Mouse (Mus musculus): ENCODE measurements at regions not wholly inside any gene's neighbourhood (a gene's known extent, or its start where the extent isn't known, plus 50 kb on each side); places are given as distances from the start of the nearest gene placed in this dataset.

DNA sequence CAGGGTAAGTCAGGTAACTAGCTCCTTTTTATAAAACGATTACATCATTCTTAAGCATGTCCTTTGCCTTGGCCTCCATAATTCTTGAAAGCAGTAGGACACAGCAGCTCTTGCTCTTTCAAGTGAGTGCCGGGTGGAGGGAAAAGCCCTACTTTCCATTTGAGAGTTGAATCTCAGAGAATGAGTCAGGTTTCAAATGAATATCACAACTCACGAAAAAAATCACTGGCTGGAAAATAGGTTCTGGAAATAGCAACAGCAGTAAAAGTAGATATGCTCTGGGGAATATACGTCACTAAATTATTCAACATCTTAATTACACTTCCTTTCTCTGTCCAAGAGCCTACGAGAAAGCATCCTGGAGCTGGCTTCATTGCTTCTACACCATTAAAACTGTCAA, 250.5 kb downstream of the Kcnc2 start:
- DNase-seq (ENCODE audit: low spot score in 2 of 2), result no peak
- no peak for TF ChIP-seq CTCF (conservative IDR thresholded peaks at IDR 0.05)
- no peak overlapping the region for H3K4me3 ChIP-seq
- no peak overlapping the region for H3K27ac ChIP-seq

DNA sequence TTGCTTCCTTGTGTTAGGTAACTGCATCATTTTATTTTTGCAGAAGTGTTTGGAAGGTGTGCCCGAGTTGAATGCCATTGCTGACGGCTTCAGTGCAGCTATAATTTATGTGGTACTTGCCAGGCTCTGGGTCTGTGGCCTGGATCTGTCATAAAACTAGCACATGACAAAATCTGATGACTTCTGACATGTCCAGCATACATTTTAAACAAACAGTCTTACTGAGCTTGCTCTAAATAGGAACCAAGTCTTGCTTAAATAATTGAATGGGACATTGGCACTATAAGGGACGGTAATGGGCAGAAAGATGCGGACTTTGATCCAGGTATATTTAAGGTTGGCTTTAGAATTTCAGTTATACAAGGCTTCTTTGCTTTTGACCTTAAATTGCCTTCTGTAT, 272.1 kb downstream of the Kcnc2 start:
- no peak overlapping the region for H3K4me3 ChIP-seq
- H3K27ac ChIP-seq, result no peak overlapping the region
- DNase-seq (ENCODE audit: low spot score in 2 of 2), result no peak
- TF ChIP-seq CTCF (conservative IDR thresholded peaks at IDR 0.05), result no peak

DNA sequence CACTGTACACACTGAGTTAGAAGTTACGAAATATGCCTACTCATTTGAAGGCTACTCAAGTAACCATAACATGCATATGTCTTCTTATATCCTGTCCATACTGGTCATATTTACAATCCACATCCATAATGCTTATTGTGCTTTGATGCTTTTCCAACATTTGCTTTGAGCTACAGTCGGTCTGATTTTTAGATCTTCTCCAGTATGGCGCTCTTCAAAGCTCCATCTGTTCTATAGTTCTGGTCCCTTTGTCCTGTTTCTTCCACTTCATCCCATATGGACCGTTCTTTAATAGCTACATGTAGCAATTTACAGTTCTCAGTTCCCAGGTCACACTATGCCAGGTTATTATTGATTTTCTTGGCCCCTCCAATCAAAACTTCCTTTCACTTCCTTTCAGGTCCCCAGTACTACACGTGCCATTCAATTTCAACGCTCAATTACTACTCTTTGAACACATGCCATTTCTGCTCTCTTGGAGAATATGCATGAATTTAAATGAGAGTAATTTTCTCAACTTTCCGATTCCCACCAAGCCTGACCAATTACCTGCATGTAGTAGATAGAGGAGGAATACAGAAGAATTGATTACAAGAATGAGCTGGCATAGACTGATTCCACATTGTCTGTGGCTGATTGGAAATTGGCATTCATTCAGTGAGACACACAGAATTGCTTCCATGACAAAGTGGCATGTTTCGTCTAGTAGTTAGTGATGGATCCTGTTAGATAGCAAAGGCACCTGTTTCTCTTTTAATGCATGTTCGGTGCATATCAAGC, 301.0 kb downstream of the Kcnc2 start:
- Histone ChIP-seq H3K27ac (no peak overlapping the region), H3K4me3 (no peak overlapping the region)
- no peak for TF ChIP-seq CTCF (conservative IDR thresholded peaks at IDR 0.05)
- peak in 1 of 2 experiments; percentile 2 for DNase-seq (ENCODE audit: low spot score in 2 of 2)

DNA sequence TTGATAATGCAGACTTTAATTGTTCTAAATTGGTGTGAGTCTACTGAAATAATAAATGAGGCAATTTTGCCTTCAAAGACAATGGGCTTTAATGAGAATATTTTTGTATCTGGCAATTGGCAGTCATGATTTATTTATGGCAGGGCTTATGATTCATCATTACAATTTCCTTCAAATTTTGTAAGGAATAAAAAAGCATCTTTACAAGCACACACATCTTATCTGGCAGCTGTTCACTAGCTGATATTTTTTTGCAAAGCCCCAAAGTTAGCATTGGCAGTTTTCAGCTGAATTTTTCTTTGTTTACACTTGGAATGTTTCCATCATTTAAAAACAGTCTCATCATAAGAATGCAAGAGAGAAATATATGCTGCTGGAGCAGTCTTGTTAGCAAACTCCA, 301.6 kb downstream of the Kcnc2 start:
- peak in 1 of 2 experiments; percentile 44 for DNase-seq (ENCODE audit: low spot score in 2 of 2)
- no peak for TF ChIP-seq CTCF (conservative IDR thresholded peaks at IDR 0.05)
- Histone ChIP-seq H3K27ac (no peak overlapping the region), H3K4me3 (no peak overlapping the region)

DNA sequence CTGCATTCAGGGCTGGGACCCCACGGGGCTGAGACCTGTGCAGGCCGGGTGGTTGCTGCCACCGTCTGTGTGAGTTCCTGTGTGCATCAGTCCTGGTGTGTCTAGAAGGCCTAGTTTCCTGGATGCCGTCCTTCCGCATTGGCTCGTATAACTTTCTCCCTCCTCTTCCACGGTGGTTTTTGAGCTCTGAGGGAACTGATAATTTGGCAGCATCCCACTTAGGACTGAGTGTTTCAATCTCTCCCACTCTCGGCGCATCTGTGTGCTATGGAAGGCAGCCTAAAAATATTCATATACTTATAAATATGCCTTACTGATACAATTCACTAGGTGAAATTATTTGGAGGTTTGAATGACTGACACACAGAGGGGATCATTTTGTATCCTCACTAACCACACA, 314.0 kb downstream of the Kcnc2 start:
- TF ChIP-seq CTCF (conservative IDR thresholded peaks at IDR 0.05), result no peak
- DNase-seq (ENCODE audit: low spot score in 2 of 2), result peak in 1 of 2 experiments; percentile 5
- Histone ChIP-seq H3K4me3 (no peak overlapping the region), H3K27ac (no peak overlapping the region)

DNA sequence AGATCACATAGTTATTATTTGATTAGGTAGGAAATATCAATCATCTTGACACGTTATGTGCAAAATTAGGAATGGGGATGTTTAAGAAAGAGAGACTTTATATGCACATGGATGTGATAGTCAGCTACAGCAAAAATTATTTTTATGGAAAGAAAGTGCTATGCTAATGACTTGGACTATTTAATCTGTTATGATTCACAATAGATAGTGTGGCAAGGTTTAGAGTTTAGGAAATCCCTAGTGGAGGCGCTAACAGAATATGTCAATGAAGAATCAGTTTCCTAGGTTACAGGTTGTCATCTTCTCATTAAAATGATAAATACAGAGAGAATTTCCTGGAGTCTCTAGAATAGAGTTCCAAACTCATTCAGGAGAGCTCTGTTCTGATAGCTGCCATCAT, 323.4 kb downstream of the Kcnc2 start:
- no peak for DNase-seq (ENCODE audit: low spot score in 2 of 2)
- no peak overlapping the region for H3K27ac ChIP-seq
- no peak overlapping the region for H3K4me3 ChIP-seq
- no peak for TF ChIP-seq CTCF (conservative IDR thresholded peaks at IDR 0.05)

DNA sequence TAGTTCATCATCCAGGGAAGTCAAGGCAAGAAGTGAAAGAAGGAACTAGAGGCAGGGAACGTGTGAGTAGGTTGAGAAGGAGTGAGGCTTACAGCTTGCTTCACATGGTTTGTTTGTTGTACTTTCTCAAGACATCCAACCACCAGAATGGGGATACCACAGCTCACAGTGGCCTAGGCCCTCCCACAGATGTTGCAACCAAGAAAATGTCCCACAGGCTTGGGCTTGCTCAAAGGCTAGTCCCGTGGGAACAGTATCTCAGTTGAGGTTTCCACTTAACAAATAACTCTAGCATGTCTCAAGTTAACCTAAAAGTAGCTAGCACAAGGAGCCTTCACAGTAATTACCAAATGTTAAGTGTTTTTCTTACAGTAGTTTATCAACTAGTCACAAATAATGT, 323.2 kb downstream of the Atxn7l3b start:
- H3K27ac ChIP-seq, result no peak overlapping the region
- no peak for DNase-seq (ENCODE audit: low spot score in 2 of 2)
- TF ChIP-seq CTCF (conservative IDR thresholded peaks at IDR 0.05), result no peak
- no peak overlapping the region for H3K4me3 ChIP-seq

DNA sequence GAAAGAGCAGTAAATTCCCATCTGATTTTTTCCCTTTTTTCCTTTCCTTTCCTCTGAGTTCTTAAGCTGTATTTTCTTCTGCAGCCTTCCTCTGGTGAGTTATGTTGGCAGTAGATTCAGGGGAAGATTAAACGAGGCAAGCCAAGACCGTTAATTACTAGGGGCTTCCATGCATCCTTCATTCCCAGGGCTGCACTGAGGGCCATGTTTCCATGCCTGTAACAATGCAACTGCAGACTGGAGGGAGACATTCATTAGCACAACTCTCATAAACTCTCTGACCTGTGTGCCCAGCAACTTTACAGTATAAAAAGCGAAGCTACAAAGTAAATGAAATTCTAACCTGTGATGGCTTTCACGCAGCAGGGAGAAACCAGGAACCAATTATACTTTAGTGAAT, 321.2 kb downstream of the Atxn7l3b start:
- DNase-seq (ENCODE audit: low spot score in 2 of 2), result no peak
- Histone ChIP-seq H3K4me3 (no peak overlapping the region), H3K27ac (no peak overlapping the region)
- TF ChIP-seq CTCF (conservative IDR thresholded peaks at IDR 0.05), result no peak

DNA sequence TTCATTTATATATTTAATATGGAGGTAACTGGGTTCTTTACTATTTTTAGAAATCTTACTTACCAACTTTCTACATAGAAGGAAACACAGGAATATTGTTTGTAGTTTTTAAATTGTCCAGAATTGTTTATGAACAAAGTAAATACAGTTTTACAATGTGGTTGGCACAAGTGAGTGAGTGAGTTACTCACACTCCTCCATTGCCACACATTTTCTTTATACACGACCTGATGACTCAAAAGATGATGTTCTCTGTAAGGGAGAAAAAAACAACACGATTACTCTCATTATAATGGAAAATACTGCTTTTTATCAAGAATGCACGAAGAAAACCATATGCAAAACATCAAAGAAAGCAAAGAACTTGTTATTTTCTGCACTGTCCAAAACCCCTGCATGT, 317.1 kb downstream of the Atxn7l3b start:
- TF ChIP-seq CTCF (conservative IDR thresholded peaks at IDR 0.05), result no peak
- DNase-seq (ENCODE audit: low spot score in 2 of 2), result no peak
- Histone ChIP-seq H3K4me3 (no peak overlapping the region), H3K27ac (no peak overlapping the region)

DNA sequence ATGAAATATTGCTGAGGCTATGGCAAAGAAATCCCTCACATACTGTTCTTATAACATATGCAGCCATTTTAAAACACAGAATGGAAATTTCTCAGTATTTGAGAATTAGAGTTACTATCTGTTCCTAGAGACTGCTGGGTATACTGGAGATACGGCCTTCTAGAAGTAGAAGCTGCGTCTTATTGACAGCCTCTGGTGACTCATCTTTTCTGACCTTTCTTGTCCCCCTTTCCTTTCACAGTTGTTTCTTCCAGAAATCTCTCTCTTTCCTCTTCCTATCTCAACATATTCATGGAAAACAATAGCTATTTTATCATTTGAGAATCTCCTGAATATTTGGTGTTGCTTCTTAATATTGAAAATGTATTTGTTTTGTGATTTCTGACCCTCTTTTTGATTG, 315.1 kb downstream of the Atxn7l3b start:
- H3K27ac ChIP-seq, result no peak overlapping the region
- no peak for TF ChIP-seq CTCF (conservative IDR thresholded peaks at IDR 0.05)
- DNase-seq (ENCODE audit: low spot score in 2 of 2), result no peak
- no peak overlapping the region for H3K4me3 ChIP-seq

DNA sequence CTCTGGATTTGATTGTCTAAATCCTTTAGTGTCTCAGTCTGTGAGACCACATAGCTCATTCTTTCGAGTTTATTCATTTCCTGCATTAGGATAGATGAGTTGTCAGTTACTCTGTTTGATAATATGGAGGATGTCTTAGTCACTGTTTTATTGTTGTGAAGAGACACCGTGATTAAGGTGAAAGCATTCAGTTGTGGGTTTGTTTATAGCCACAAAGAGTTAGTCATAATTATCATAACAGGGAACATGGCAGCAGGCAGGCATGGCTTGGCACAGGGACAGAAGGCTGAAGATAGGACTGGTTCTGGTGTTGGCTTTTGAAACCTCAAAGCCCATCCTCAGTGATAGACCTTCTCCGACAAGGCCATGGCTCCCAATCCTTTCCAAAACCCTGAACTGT, 314.6 kb downstream of the Atxn7l3b start:
- no peak for TF ChIP-seq CTCF (conservative IDR thresholded peaks at IDR 0.05)
- DNase-seq (ENCODE audit: low spot score in 2 of 2), result no peak
- Histone ChIP-seq H3K27ac (no peak overlapping the region), H3K4me3 (no peak overlapping the region)

DNA sequence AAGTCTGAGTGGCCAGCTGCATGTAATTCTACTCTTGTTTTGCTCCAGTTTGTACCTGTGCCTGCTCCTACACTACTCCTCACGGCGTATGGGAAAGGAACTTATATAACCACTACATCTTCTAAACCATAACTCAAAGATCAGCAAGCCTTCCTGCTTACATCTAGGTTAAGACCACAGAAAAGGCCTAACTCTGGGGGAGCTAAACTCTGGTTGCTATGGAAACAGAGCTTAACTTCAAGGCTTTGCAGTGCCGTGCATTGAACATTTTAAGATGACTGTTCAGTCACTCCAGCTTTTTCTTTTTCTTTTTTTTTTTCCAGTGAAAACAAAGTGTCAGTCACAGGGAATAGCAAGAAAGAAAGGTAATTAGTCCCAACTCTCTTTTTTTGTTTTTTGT, 309.1 kb downstream of the Atxn7l3b start:
- no peak for TF ChIP-seq CTCF (conservative IDR thresholded peaks at IDR 0.05)
- H3K4me3 ChIP-seq, result no peak overlapping the region
- H3K27ac ChIP-seq, result no peak overlapping the region
- DNase-seq (ENCODE audit: low spot score in 2 of 2), result peak in 1 of 2 experiments; percentile 3

DNA sequence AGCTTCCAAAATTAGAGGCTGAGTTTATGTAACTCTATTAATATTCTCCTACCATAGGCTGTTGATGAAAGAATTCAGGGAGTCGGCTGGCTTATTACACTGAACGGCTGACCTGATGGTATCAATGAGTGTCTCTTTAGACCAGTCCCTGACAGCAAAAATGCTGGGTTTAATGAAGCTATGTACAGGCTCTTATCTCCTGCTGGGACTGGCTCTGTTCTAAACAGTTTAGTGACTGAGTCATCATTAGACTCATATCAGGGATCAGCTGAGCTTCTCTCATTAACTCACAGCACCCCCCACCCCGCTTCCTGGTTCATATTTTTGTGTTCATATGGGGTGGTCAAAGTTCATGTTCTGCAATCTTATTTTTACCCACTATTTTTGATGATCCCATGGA, 299.0 kb downstream of the Atxn7l3b start:
- no peak overlapping the region for H3K4me3 ChIP-seq

DNA sequence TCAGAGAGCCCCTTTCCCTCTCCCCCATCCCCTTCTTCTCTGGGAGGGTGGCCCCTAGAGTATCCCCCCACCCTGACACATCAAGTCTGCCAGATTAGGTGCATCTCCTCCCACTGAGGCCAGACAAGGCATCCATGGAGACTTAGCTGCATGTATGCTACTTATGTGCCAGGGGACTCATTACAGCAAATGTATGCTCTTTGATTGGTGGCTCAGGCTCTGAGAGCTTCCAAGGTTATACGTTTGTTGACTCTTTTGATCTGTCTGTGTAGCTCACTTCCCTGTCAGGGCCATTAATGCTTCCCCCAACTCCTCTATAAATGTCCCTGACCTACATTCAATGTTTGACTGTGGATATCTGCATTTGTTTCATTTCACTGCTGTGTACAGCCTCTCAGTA, 293.6 kb downstream of the Atxn7l3b start:
- TF ChIP-seq CTCF (conservative IDR thresholded peaks at IDR 0.05), result no peak
- Histone ChIP-seq H3K27ac (no peak overlapping the region), H3K4me3 (no peak overlapping the region)
- DNase-seq (ENCODE audit: low spot score in 2 of 2), result no peak

More for the DNA sequence above, 299.0 kb downstream of the Atxn7l3b start:
- no peak for DNase-seq (ENCODE audit: low spot score in 2 of 2)
- TF ChIP-seq CTCF (conservative IDR thresholded peaks at IDR 0.05), result no peak
- H3K27ac ChIP-seq, result no peak overlapping the region
